Mouse (Mus musculus) lung, postnatal 0 days (tissue): ENCODE results near the gene Apoe.

Experiments
- CTCF ChIP-seq: IDR thresholded peaks from 2 replicates; pipeline ENCODE4 v1.5.1; 2016; ENCODE audit warnings: antibody characterized with exemption, mild to moderate bottlenecking
- EP300 ChIP-seq: IDR thresholded peaks from 2 replicates; pipeline ENCODE4 v1.6.1; 2016; ENCODE audit warnings: antibody characterized with exemption, mild to moderate bottlenecking, control low read depth

DNA sequence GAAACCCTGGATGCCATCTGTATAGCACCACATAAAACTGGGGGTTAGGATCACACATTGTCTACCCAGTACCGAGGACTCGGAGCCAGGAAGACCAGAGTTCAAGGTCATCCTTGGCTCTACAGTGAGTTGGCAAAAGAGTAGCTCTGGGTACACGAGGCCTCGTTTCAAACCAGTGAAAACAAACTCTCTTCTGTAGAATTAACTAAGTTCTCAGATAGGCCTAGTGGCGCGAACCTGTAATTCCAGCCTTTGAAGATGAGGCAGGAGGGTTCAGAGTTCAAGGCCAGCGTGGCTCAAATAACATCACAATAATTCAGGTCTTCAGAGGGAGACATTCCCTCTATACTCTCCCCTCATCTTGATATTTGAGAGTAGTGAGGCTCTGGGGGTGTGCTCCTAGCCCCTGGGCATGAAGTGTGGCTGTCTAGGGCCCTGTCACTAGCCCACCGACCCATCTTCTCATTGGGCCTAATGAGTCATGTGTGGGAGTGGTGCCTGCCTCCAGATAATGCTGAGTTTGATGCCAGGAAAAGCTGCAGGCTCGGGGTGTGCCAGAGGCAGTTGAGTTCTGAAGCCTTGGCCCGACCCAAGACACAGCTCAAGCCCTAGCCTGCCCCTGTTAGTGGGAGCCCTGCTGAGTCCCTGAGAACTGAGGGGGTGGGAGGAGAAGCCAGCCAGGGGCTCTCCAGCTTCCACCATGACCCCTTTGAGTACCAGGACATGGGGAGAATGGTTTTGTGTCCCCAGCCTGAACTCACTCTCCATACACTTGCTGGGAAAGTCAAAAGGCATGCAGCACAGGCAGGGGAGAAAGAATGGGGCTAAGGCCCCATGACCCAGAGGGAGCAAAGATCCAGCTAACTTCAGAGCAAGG lies 4.4 kb downstream of the Apoe start:
- TF ChIP-seq EP300: no peak
- no peak for TF ChIP-seq CTCF
